14 mouse cellular contexts compared by ENCODE assay signal in genomic region chr15:63162881-63163549, GRCm38 (mm10).
DNase-seq lines count a peak whose midpoint lies in the region; ATAC-seq and TF ChIP-seq lines count a peak whose summit lies in the region.
"Had no signal": no experiment of that assay in that cellular context is flagged by ENCODE, and none has a peak within 500 bp of the region (broad histone marks: within the 10 kb centered on the region; RNA-seq: fewer than 3 reads in every experiment).

No protein-coding gene starts in this region.

- H3K4me2 ChIP-seq in kidney, embryonic 14.5 days (replicated peaks; ENCODE audit: low read depth, low read length) = no peak overlapping the region
- H3K4me2 ChIP-seq in embryonic facial prominence, embryonic 14.5 days (ENCODE audit: low read depth, low read length) = no peak overlapping the region
- H3K4me2 ChIP-seq: liver, embryonic 12.5 days had no signal

- no peaks in the 10 kb centered on the region for H3K36me3 ChIP-seq in kidney, embryonic 14.5 days (ENCODE audit: control insufficient read depth, insufficient read depth, low read length)
- no peaks in the 10 kb centered on the region for H3K36me3 ChIP-seq in embryonic facial prominence, embryonic 14.5 days (ENCODE audit: control insufficient read depth, insufficient read depth, low read length)
- H3K36me3 ChIP-seq: liver, embryonic 12.5 days had no signal

- TF ChIP-seq POLR2A in brain, embryonic 14.5 days (IDR thresholded peaks at IDR 0.05; ENCODE audit: borderline replicate concordance, extremely low read depth, insufficient read depth, insufficient read length, poor library complexity, severe bottlenecking) = no peak

- ATAC-seq in kidney, embryonic 14.5 days (ENCODE audit: low FRiP score, low TSS enrichment) = peak; percentile 51; the same call in 1 of the 2 replicates
- ATAC-seq in embryonic facial prominence, embryonic 14.5 days (ENCODE audit: low read depth) = no peak
- ATAC-seq: activated CD4-positive, CD25-positive, alpha-beta regulatory T cell, adult 4 months; liver, embryonic 12.5 days had no signal

- TF ChIP-seq CTCF in brain, embryonic 14.5 days (IDR thresholded peaks at IDR 0.05; ENCODE audit: borderline replicate concordance, extremely low read depth, insufficient read depth, insufficient read length) = no peak

- H3K9me3 ChIP-seq in kidney, embryonic 14.5 days (ENCODE audit: control insufficient read depth, low read length) = no peaks in the 10 kb centered on the region
- H3K9me3 ChIP-seq in embryonic facial prominence, embryonic 14.5 days (ENCODE audit: control insufficient read depth, low read length) = no peaks in the 10 kb centered on the region
- H3K9me3 ChIP-seq: liver, embryonic 12.5 days had no signal

- H3K9ac ChIP-seq in kidney, embryonic 14.5 days (ENCODE audit: low read depth, low read length) = no peak overlapping the region
- no peak overlapping the region for H3K9ac ChIP-seq in embryonic facial prominence, embryonic 14.5 days (ENCODE audit: low read depth, low read length)
- H3K9ac ChIP-seq: liver, embryonic 12.5 days had no signal

- WGBS in kidney, embryonic 14.5 days = 48% methylated on average over 4 of the region's 4 CpGs
- WGBS in embryonic facial prominence, embryonic 14.5 days = 63% methylated on average over 4 of the region's 4 CpGs

- H3K4me1 ChIP-seq in kidney, embryonic 14.5 days (ENCODE audit: control insufficient read depth, insufficient read depth, low read length) = no peaks in the 10 kb centered on the region; the same call in 1 of the 2 replicates
- peaks cover 16% of the 10 kb centered on the region for H3K4me1 ChIP-seq in embryonic facial prominence, embryonic 14.5 days (ENCODE audit: control insufficient read depth, insufficient read depth, low read length)
- H3K4me1 ChIP-seq: liver, embryonic 12.5 days had no signal

- no peak for DNase-seq in kidney, postnatal 10 days
- peak; percentile 53 for DNase-seq in brain, embryonic 14.5 days (ENCODE audit: low read depth)
- peak; percentile 10 for DNase-seq in embryonic facial prominence, embryonic 14.5 days (ENCODE audit: low spot score)
- DNase-seq in layer of hippocampus, adult 9-11 months = peak; percentile 22
- DNase-seq in urinary bladder, adult 2 months (ENCODE audit: low spot score) = no peak
- DNase-seq in cerebellum, adult 9-11 months = no peak
- DNase-seq in cerebellum, adult 11 months = no peak
- DNase-seq: cerebellum, adult 9-10 months; lung, postnatal 4 days; thymus, postnatal 36 days had no signal

- no peaks in the 10 kb centered on the region for H3K27me3 ChIP-seq in kidney, embryonic 14.5 days (ENCODE audit: control insufficient read depth, insufficient read depth, low read length)
- no peaks in the 10 kb centered on the region for H3K27me3 ChIP-seq in embryonic facial prominence, embryonic 14.5 days (replicated peaks; ENCODE audit: control insufficient read depth, insufficient read depth, low read length)
- H3K27me3 ChIP-seq: liver, embryonic 12.5 days had no signal

- no peak overlapping the region for H3K4me3 ChIP-seq in kidney, embryonic 14.5 days (ENCODE audit: low read length)
- H3K4me3 ChIP-seq in embryonic facial prominence, embryonic 14.5 days (ENCODE audit: low read depth, low read length) = no peak overlapping the region
- H3K4me3 ChIP-seq: erythroblast, embryonic 14.5 days; liver, embryonic 12.5 days had no signal

- peak overlapping the region; percentile 70; the same call in 1 of the 2 replicates for H3K27ac ChIP-seq in kidney, embryonic 14.5 days (ENCODE audit: low read depth, low read length)
- no peak overlapping the region for H3K27ac ChIP-seq in embryonic facial prominence, embryonic 14.5 days (replicated peaks; ENCODE audit: low read depth, low read length)
- H3K27ac ChIP-seq: liver, embryonic 12.5 days had no signal

Comparison
In these comparisons a context has a peak if more than half of its experiments do, and no peak if none do; other contexts are left out.
1. DNase-seq: peak in brain, embryonic 14.5 days (single experiment), embryonic facial prominence, embryonic 14.5 days (single experiment) and layer of hippocampus, adult 9-11 months (single experiment); none in kidney, postnatal 10 days (single experiment), urinary bladder, adult 2 months (single experiment), cerebellum, adult 9-11 months (single experiment) and cerebellum, adult 11 months (single experiment).